Mouse (Mus musculus): ENCODE measurements around the gene 4430402I18Rik.

Gene 4430402I18Rik

GRCm38 (mm10) chr19:28968178-28968577, 578 bp upstream of the 4430402I18Rik start:
- DNase-seq (ENCODE audit: low spot score in 2 of 2), result no peak

- DNase-seq (ENCODE audit: low spot score in 2 of 2), result no peak
Measured at GRCm38 (mm10) chr19:28964552-28964903, 3.1 kb downstream of the 4430402I18Rik start.

GRCm38 (mm10) chr19:28963842-28964551, 3.6 kb downstream of the 4430402I18Rik start, which contains the start of gene Plpp6:
Gene Plpp6, plus strand, starts transcription at chr19:28963953.
- peak; percentile 79 to 85 for DNase-seq (ENCODE audit: low spot score in 2 of 2)

GRCm38 (mm10) chr19:28963513-28963841, 4.1 kb downstream of the 4430402I18Rik start:
- DNase-seq (ENCODE audit: low spot score in 2 of 2), result no peak

- DNase-seq (ENCODE audit: low spot score in 2 of 2), result peak in 1 of 2 experiments; percentile 31
Measured at GRCm38 (mm10) chr19:28963113-28963512, 4.5 kb downstream of the 4430402I18Rik start.

GRCm38 (mm10) chr19:28951251-28951650, 16.3 kb downstream of the 4430402I18Rik start:
- DNase-seq (ENCODE audit: low spot score in 2 of 2), result no peak

GRCm38 (mm10) chr19:28947311-28947710, 20.3 kb downstream of the 4430402I18Rik start:
- no peak for DNase-seq (ENCODE audit: low spot score in 2 of 2)

GRCm38 (mm10) chr19:28946782-28947181, 20.8 kb downstream of the 4430402I18Rik start:
- DNase-seq (ENCODE audit: low spot score in 2 of 2), result no peak

GRCm38 (mm10) chr19:28941271-28941670, 26.3 kb downstream of the 4430402I18Rik start:
- DNase-seq (ENCODE audit: low spot score in 2 of 2), result no peak

GRCm38 (mm10) chr19:28940135-28940874, 27.3 kb downstream of the 4430402I18Rik start:
- DNase-seq (ENCODE audit: low spot score in 2 of 2), result peak; percentile 40 to 43

GRCm38 (mm10) chr19:28934897-28935296, 32.7 kb downstream of the 4430402I18Rik start:
- DNase-seq (ENCODE audit: low spot score in 2 of 2), result no peak

GRCm38 (mm10) chr19:28929034-28929433, 38.6 kb downstream of the 4430402I18Rik start:
- DNase-seq (ENCODE audit: low spot score in 2 of 2), result no peak

GRCm38 (mm10) chr19:28927396-28927795, 40.2 kb downstream of the 4430402I18Rik start:
- DNase-seq (ENCODE audit: low spot score in 2 of 2), result no peak

- DNase-seq (ENCODE audit: low spot score in 2 of 2), result no peak
Measured at GRCm38 (mm10) chr19:28926366-28926765, 41.2 kb downstream of the 4430402I18Rik start.

- DNase-seq (ENCODE audit: low spot score in 2 of 2), result peak; percentile 27 to 53
Measured at GRCm38 (mm10) chr19:28917839-28918238, 49.8 kb downstream of the 4430402I18Rik start.

GRCm38 (mm10) chr19:28916492-28916891, 51.1 kb downstream of the 4430402I18Rik start:
- DNase-seq (ENCODE audit: low spot score in 2 of 2), result peak in 1 of 2 experiments; percentile 19

GRCm38 (mm10) chr19:28915602-28916250, 51.9 kb downstream of the 4430402I18Rik start:
- no peak for DNase-seq (ENCODE audit: low spot score in 2 of 2)

GRCm38 (mm10) chr19:28914598-28914997, 53.0 kb downstream of the 4430402I18Rik start:
- no peak for DNase-seq (ENCODE audit: low spot score in 2 of 2)

GRCm38 (mm10) chr19:28908693-28909092, 58.9 kb downstream of the 4430402I18Rik start:
- DNase-seq (ENCODE audit: low spot score in 2 of 2), result no peak

GRCm38 (mm10) chr19:28908186-28908585, 59.4 kb downstream of the 4430402I18Rik start:
- no peak for DNase-seq (ENCODE audit: low spot score in 2 of 2)

GRCm38 (mm10) chr19:28903536-28904119, 64.0 kb downstream of the 4430402I18Rik start:
- DNase-seq (ENCODE audit: low spot score in 2 of 2), result no peak

- no peak for DNase-seq (ENCODE audit: low spot score in 2 of 2)
Measured at GRCm38 (mm10) chr19:28902806-28903205, 64.8 kb downstream of the 4430402I18Rik start.
